Mouse (Mus musculus): Measurements from ENCODE around the gene 1110051M20Rik. TPM values are rescaled to one million over a fixed set of nuclear protein-coding genes. Genes with fewer than 3 reads are reported as not detected.

Gene 1110051M20Rik
- polyA plus RNA-seq, 2 experiments, result 1.6 to 6.6 TPM

DNA sequence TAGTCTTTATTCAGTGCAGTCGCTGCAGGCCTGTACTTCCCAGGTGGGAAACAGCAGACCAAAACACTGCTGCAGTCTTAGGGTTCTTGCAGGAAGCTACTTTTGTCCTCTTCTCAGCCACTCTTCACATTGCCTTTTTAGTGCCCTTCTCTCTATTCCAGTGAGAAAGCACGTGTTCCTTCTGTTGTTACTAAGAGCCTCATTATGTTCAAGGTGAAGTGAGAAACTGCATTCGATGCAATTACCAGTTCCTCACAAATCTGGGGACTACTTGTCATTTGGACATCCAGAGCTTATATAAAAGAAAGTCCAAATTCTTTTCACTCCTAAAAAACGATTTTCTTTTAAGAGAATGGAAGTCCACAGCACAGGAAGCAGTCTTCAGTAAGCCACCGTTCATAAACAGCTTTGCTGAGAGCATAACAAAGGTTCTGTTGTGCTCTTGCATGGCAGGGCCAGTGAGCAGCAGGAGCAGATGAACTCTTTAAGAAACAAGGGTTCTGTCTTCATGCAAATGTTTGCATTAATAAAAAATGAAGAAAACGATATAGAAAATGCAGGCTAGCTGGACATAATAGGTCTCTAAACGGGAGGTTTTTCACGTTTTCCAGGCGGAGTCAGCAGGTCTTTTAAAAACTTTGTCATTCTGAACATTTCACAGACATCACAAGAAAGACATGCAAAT, 14.4 kb downstream of the 1110051M20Rik start:
- Histone ChIP-seq H3K27me3 (ENCODE audit: control insufficient read depth, insufficient read depth, low read length) (no peaks in the 10 kb centered on the region), H3K4me1 (replicated peaks; ENCODE audit: control insufficient read depth in 2 of 2, insufficient read depth in 2 of 2, low read length in 1 of 2) (no peaks in the 10 kb centered on the region), H3K4me3 (ENCODE audit: insufficient read depth in 1 of 2, low read depth in 2 of 2, low read length in 2 of 2) (no peak overlapping the region), H3K36me3 (replicated peaks; ENCODE audit: control insufficient read depth, insufficient read depth, low read depth) (no peaks in the 10 kb centered on the region), H3K9me3 (ENCODE audit: control insufficient read depth, low read length) (no peaks in the 10 kb centered on the region), H3K4me2 (ENCODE audit: low read depth) (no peak overlapping the region), H3K27ac (no peak overlapping the region), H3K9ac (replicated peaks) (no peak overlapping the region)
- TF ChIP-seq EP300 (IDR thresholded peaks at IDR 0.05; ENCODE audit: low read depth) (no peak), CTCF (IDR thresholded peaks at IDR 0.05; ENCODE audit: low read depth) (no peak)
- DNase-seq (ENCODE audit: low read depth in 3 of 3, low spot score in 3 of 3), result no peak
- no peak for ATAC-seq (ENCODE audit: insufficient read depth)
- WGBS (ENCODE audit: insufficient replicate concordance), result 43% methylated on average over 9 of the region's 9 CpGs

DNA sequence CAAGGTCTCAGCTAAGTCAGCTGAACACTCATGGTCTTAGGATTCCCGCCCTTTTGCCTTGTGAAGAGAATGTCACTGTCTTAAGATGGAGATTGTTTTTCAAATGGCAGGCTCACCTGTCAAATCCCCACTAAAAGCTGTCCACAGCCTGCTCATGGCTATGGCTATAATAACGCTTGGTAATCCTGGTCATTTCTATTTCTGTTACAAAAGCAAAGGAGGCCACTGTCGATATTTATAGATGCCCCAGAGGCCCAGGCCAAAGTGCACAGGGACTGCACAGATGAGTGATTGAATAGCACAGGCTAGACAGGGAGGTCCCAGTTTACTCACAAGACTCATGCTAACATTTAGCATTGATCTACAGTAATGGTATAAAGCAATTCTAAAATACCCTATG, 15.4 kb downstream of the 1110051M20Rik start:
- ATAC-seq (ENCODE audit: insufficient read depth) (no peak), DNase-seq (ENCODE audit: low read depth in 3 of 3, low spot score in 3 of 3) (no peak)
- TF ChIP-seq EP300 (IDR thresholded peaks at IDR 0.05; ENCODE audit: low read depth) (no peak), CTCF (IDR thresholded peaks at IDR 0.05; ENCODE audit: low read depth) (no peak)
- Histone ChIP-seq H3K9ac (replicated peaks) (no peak overlapping the region), H3K27me3 (ENCODE audit: control insufficient read depth, insufficient read depth, low read length) (no peaks in the 10 kb centered on the region), H3K36me3 (replicated peaks; ENCODE audit: control insufficient read depth, insufficient read depth, low read depth) (no peaks in the 10 kb centered on the region), H3K27ac (no peak overlapping the region), H3K4me2 (ENCODE audit: low read depth) (no peak overlapping the region), H3K4me1 (replicated peaks; ENCODE audit: control insufficient read depth in 2 of 2, insufficient read depth in 2 of 2, low read length in 1 of 2) (no peaks in the 10 kb centered on the region), H3K9me3 (ENCODE audit: control insufficient read depth, low read length) (no peaks in the 10 kb centered on the region), H3K4me3 (ENCODE audit: insufficient read depth in 1 of 2, low read depth in 2 of 2, low read length in 2 of 2) (no peak overlapping the region)
- 76% methylated on average over 3 of the region's 3 CpGs for WGBS (ENCODE audit: insufficient replicate concordance)

DNA sequence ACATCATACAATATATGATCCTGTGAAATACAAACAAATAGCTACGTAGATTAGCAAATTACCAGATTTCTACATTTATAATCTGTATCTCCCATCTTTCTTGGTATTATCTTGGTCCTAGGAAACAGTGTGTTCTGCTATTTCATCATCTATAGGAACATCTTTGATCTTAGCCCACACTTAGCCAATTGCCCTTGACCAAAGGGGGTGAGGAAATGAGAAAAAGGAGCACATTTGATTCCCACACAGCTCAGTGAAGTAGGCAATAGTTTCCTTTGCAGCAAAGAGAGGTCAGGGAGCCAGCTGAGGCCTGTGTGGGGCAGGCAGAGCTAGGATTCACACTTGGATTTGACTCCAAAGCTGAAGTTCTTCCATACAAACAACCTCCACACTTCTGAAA, 18.2 kb downstream of the 1110051M20Rik start:
- H3K9ac ChIP-seq (replicated peaks), result no peak overlapping the region
- WGBS (ENCODE audit: insufficient replicate concordance), result 64% methylated on average over 1 of the region's 1 CpGs
- TF ChIP-seq CTCF (IDR thresholded peaks at IDR 0.05; ENCODE audit: low read depth) (no peak), EP300 (IDR thresholded peaks at IDR 0.05; ENCODE audit: low read depth) (no peak)
- DNase-seq (ENCODE audit: low read depth in 3 of 3, low spot score in 3 of 3) (no peak), ATAC-seq (ENCODE audit: insufficient read depth) (no peak)
- H3K4me2 ChIP-seq (ENCODE audit: low read depth), result no peak overlapping the region
- no peaks in the 10 kb centered on the region for H3K4me1 ChIP-seq (replicated peaks; ENCODE audit: control insufficient read depth in 2 of 2, insufficient read depth in 2 of 2, low read length in 1 of 2)
- H3K4me3 ChIP-seq (ENCODE audit: insufficient read depth in 1 of 2, low read depth in 2 of 2, low read length in 2 of 2), result no peak overlapping the region
- H3K36me3 ChIP-seq (replicated peaks; ENCODE audit: control insufficient read depth, insufficient read depth, low read depth), result no peaks in the 10 kb centered on the region
- H3K9me3 ChIP-seq (ENCODE audit: control insufficient read depth, low read length), result no peaks in the 10 kb centered on the region
- H3K27ac ChIP-seq, result no peak overlapping the region
- no peaks in the 10 kb centered on the region for H3K27me3 ChIP-seq (ENCODE audit: control insufficient read depth, insufficient read depth, low read length)

- Histone ChIP-seq H3K27me3 (ENCODE audit: control insufficient read depth, insufficient read depth, low read length) (no peaks in the 10 kb centered on the region), H3K4me2 (ENCODE audit: low read depth) (no peak overlapping the region), H3K9me3 (ENCODE audit: control insufficient read depth, low read length) (no peaks in the 10 kb centered on the region), H3K4me3 (ENCODE audit: insufficient read depth in 1 of 2, low read depth in 2 of 2, low read length in 2 of 2) (no peak overlapping the region), H3K9ac (replicated peaks) (no peak overlapping the region), H3K36me3 (replicated peaks; ENCODE audit: control insufficient read depth, insufficient read depth, low read depth) (no peaks in the 10 kb centered on the region), H3K27ac (no peak overlapping the region), H3K4me1 (replicated peaks; ENCODE audit: control insufficient read depth in 2 of 2, insufficient read depth in 2 of 2, low read length in 1 of 2) (no peaks in the 10 kb centered on the region)
- DNase-seq (ENCODE audit: low read depth in 3 of 3, low spot score in 3 of 3) (no peak), ATAC-seq (ENCODE audit: insufficient read depth) (no peak)
- WGBS (ENCODE audit: insufficient replicate concordance), result 62% methylated on average over 7 of the region's 7 CpGs
- TF ChIP-seq EP300 (IDR thresholded peaks at IDR 0.05; ENCODE audit: low read depth) (no peak), CTCF (IDR thresholded peaks at IDR 0.05; ENCODE audit: low read depth) (no peak)
Measured at GRCm38 (mm10) chr2:91424061-91424720, 20.3 kb downstream of the 1110051M20Rik start.

DNA sequence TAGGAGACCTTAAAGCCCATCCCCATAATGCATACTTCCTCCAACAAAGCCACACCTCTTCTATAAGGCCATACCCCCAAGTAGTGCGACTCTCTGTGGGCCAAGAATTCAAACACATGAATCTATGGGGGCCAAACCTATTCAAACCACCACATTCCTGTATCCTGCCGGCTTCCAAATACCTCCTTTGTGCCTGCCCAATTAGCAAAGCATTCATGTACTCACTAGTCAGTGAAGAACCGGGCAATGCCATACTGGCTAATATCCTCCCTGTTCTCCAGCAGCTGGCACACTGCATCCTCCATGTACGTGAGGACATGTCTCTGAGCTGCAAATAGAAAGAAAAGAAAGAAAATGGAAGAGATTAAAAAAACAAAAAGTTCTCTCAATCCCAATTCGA, 22.9 kb downstream of the 1110051M20Rik start:
- DNase-seq (ENCODE audit: low read depth in 3 of 3, low spot score in 3 of 3), result no peak
- 65% methylated on average over 5 of the region's 5 CpGs for WGBS (ENCODE audit: insufficient replicate concordance)

More for the DNA sequence above, 22.9 kb downstream of the 1110051M20Rik start:
- H3K9ac ChIP-seq (replicated peaks), result no peak overlapping the region
- ATAC-seq (ENCODE audit: insufficient read depth), result no peak
- no peaks in the 10 kb centered on the region for H3K9me3 ChIP-seq (ENCODE audit: control insufficient read depth, low read length)
- no peak overlapping the region for H3K4me2 ChIP-seq (ENCODE audit: low read depth)
- TF ChIP-seq EP300 (IDR thresholded peaks at IDR 0.05; ENCODE audit: low read depth), result no peak
- TF ChIP-seq CTCF (IDR thresholded peaks at IDR 0.05; ENCODE audit: low read depth), result no peak
- no peak overlapping the region for H3K27ac ChIP-seq
- no peaks in the 10 kb centered on the region for H3K4me1 ChIP-seq (replicated peaks; ENCODE audit: control insufficient read depth in 2 of 2, insufficient read depth in 2 of 2, low read length in 1 of 2)
- H3K36me3 ChIP-seq (replicated peaks; ENCODE audit: control insufficient read depth, insufficient read depth, low read depth), result no peaks in the 10 kb centered on the region
- no peak overlapping the region for H3K4me3 ChIP-seq (ENCODE audit: insufficient read depth in 1 of 2, low read depth in 2 of 2, low read length in 2 of 2)
- H3K27me3 ChIP-seq (ENCODE audit: control insufficient read depth, insufficient read depth, low read length), result no peaks in the 10 kb centered on the region

Measured in liver, embryonic 14.5 days (tissue).